Mouse (Mus musculus) heart, embryonic 14.5 days (tissue): ENCODE data around the gene Slc25a48. TPM values are rescaled to one million over a fixed set of nuclear protein-coding genes. Genes with fewer than 3 reads are reported as not detected.

Experiments
- ATAC-seq: fragments of 200-750 bp; cut with Nextera tagmentation; 2 replicates; pipeline ENCODE4 v1.8.0; 2017; ENCODE audit warnings: low read depth, moderate TSS enrichment; ENCODE audit not compliant: insufficient number of reproducible peaks, insufficient read depth, low FRiP score
- H3K27ac ChIP-seq, 2 experiments: fragments of 200-500 bp in 1 of 2; fragments of 300-500 bp in 1 of 2; sonication (generic) in 1 of 2; replicated peaks in 1 of 2; 2 replicates each; pipeline ENCODE4 v1.5.1; 2012 to 2014; ENCODE audit warnings: low read depth in 2 of 2, low read length in 2 of 2, control low read depth in 1 of 2, mild to moderate bottlenecking in 1 of 2, mixed read lengths in 1 of 2; ENCODE audit not compliant: control insufficient read depth in 1 of 2, insufficient read depth in 1 of 2
- H3K27me3 ChIP-seq: fragments of 300-500 bp; sonication (generic); 2 replicates; pipeline ENCODE4 v1.6.1; 2014; ENCODE audit warnings: mild to moderate bottlenecking, low read length, control low read depth; ENCODE audit not compliant: control insufficient read depth, insufficient read depth
- H3K36me3 ChIP-seq: fragments of 300-500 bp; sonication (generic); 2 replicates; pipeline ENCODE4 v1.6.1; 2014; ENCODE audit warnings: mild to moderate bottlenecking, control low read depth, low read length, mixed read lengths; ENCODE audit not compliant: control insufficient read depth, insufficient read depth
- H3K4me1 ChIP-seq, 2 experiments: fragments of 200-500 bp in 1 of 2; fragments of 300-500 bp in 1 of 2; sonication (generic) in 1 of 2; 2 replicates each; pipeline ENCODE4 v1.6.1; 2012 to 2014; ENCODE audit warnings: low read length in 2 of 2, control low read depth in 1 of 2, mixed read lengths in 1 of 2; ENCODE audit not compliant: control insufficient read depth in 2 of 2, insufficient read depth in 2 of 2
- H3K4me2 ChIP-seq: fragments of 300-500 bp; sonication (generic); 2 replicates; pipeline ENCODE4 v1.6.1; 2014; ENCODE audit warnings: mild to moderate bottlenecking, low read length
- H3K4me3 ChIP-seq, 2 experiments: fragments of 200-500 bp in 1 of 2; fragments of 300-500 bp in 1 of 2; sonication (generic) in 1 of 2; 2 replicates each; pipeline ENCODE4 v1.5.1; 2012 to 2014; ENCODE audit warnings: low read length in 2 of 2, mild to moderate bottlenecking in 2 of 2, control low read depth in 1 of 2, low read depth in 1 of 2, moderate library complexity in 1 of 2; ENCODE audit not compliant: control insufficient read depth in 1 of 2, insufficient read depth in 1 of 2
- H3K9ac ChIP-seq: fragments of 300-500 bp; sonication (generic); 2 replicates; pipeline ENCODE4 v1.6.1; 2014; ENCODE audit warnings: mild to moderate bottlenecking, low read length
- H3K9me3 ChIP-seq: fragments of 300-500 bp; sonication (generic); 2 replicates; pipeline ENCODE4 v1.6.1; 2016; ENCODE audit warnings: low read length, control low read depth; ENCODE audit not compliant: control insufficient read depth
- WGBS: fragments of 180-500 bp; shearing (Covaris S2); extraction: QIAGEN DNeasy Blood & Tissue Kit; methylation state at CpG from one replicate; pipeline ENCODE4 v1.1.7; 2014; 5-methylcytosine and 5-hydroxymethylcytosine counted together
- polyA plus RNA-seq: library from polyadenylated mRNA; unstranded; fragments of >200 nt; fragmentation: Nextera tagmentation; extraction: Ambion mirVana; gene quantifications from 2 replicates; pipeline ENCODE4 v1.2.1, GENCODE M21; 2014

Slc25a48 gene
- polyA plus RNA-seq, 1 experiment from 2014 or later = not detected

- no peak overlapping the region for H3K4me3 ChIP-seq
- no peaks in the 10 kb centered on the region for H3K36me3 ChIP-seq
- WGBS = 25% methylated on average over 13 of the region's 13 CpGs
- no peak overlapping the region for H3K27ac ChIP-seq
- H3K27me3 ChIP-seq = peaks cover 15% of the 10 kb centered on the region
- peaks cover 7 to 11% of the 10 kb centered on the region in 2 experiments; a peak in 2 of 4 replicates for H3K4me1 ChIP-seq
- peak; percentile 36; the same call in 1 of the 2 replicates for ATAC-seq
- 0 out of 2 replicates have a peak overlapping the region, but pooled peaks have one; percentile 14 for H3K9ac ChIP-seq
- no peak overlapping the region for H3K4me2 ChIP-seq
- H3K9me3 ChIP-seq = 0 out of 2 replicates have a peak, but pooled peaks cover 4% of the 10 kb centered on the region
Measured at GRCm38 (mm10) chr13:56418685-56419483, 19.3 kb upstream of the Slc25a48 start.

DNA sequence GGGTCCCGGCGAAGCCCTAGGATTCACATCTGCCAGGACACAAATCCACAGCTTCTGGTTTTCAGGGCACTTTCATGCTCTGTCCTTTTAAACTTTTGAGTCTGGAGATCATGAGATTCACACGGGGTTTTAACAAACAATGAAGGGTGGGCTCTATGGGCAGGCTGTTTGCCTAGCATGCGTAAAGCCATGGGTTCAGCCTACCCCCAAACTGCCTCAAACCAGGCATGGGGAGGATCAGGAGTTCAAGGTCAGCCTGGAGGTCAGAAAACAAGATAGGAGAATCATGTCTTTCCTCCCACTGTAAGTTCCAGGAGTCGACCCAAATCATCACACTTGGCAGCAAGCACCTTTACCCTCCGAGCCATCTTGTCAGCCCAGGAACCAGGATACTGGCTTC lies 18.6 kb upstream of the Slc25a48 start:
- H3K9me3 ChIP-seq = no peaks in the 10 kb centered on the region
- no peaks in the 10 kb centered on the region for H3K36me3 ChIP-seq
- H3K27ac ChIP-seq = no peak overlapping the region
- no peak overlapping the region for H3K9ac ChIP-seq
- no peak for ATAC-seq
- no peak overlapping the region for H3K4me3 ChIP-seq
- WGBS = 59% methylated on average over 6 of the region's 6 CpGs
- H3K4me1 ChIP-seq = peaks cover 7 to 11% of the 10 kb centered on the region in 2 experiments; a peak in 2 of 4 replicates
- peaks cover 17% of the 10 kb centered on the region for H3K27me3 ChIP-seq
- H3K4me2 ChIP-seq = no peak overlapping the region

DNA sequence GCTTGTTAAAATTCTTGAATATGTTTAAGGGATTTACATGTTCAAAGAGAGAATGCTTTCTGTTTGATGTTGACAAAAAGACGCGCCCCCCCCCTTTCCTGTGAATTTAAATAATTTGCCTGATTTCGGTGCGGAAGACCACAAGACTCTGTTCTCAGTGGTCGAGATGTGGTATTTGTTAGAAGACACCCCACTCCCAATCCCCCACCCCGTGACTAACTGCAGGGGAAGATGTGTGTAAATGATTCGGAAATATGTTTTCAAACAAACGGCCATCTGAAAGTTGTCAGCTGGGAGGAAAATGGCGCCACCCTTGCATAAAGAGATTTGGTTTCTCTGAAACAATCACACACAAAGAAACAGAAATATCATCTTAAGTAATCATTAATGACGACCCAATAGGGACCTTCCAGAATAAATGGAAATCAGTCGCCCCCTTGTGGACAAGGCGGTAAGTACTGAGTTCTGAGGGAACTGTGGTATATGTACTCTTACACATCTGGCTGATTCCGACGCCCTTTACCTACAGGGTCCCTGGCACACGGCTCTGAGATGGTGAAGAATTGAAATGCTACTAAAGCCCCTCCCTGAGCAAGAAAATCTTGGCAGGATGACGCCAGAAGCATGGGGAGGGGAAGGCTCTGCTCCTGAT lies 16.0 kb upstream of the Slc25a48 start:
- H3K4me3 ChIP-seq = no peak overlapping the region
- no peak for ATAC-seq
- H3K27me3 ChIP-seq = peaks cover 28% of the 10 kb centered on the region
- H3K9ac ChIP-seq = no peak overlapping the region
- no peaks in the 10 kb centered on the region for H3K36me3 ChIP-seq
- H3K4me2 ChIP-seq = 0 out of 2 replicates have a peak overlapping the region, but pooled peaks have one; percentile 7
- WGBS = 20% methylated on average over 16 of the region's 16 CpGs
- H3K4me1 ChIP-seq = peaks cover 7 to 11% of the 10 kb centered on the region in 2 experiments; a peak in 2 of 4 replicates
- H3K9me3 ChIP-seq = no peaks in the 10 kb centered on the region
- H3K27ac ChIP-seq = no peak overlapping the region

- Histone ChIP-seq H3K4me1 (no peaks in the 10 kb centered on the region), H3K27ac (no peak overlapping the region), H3K4me3 (no peak overlapping the region), H3K9ac (no peak overlapping the region), H3K36me3 (no peaks in the 10 kb centered on the region), H3K4me2 (no peak overlapping the region), H3K27me3 (peaks cover 46% of the 10 kb centered on the region), H3K9me3 (no peaks in the 10 kb centered on the region)
- 78% methylated on average over 7 of the region's 7 CpGs for WGBS
- ATAC-seq = peak; percentile 25; the same call in 1 of the 2 replicates
Measured at GRCm38 (mm10) chr13:56425931-56426330, 12.2 kb upstream of the Slc25a48 start.

DNA sequence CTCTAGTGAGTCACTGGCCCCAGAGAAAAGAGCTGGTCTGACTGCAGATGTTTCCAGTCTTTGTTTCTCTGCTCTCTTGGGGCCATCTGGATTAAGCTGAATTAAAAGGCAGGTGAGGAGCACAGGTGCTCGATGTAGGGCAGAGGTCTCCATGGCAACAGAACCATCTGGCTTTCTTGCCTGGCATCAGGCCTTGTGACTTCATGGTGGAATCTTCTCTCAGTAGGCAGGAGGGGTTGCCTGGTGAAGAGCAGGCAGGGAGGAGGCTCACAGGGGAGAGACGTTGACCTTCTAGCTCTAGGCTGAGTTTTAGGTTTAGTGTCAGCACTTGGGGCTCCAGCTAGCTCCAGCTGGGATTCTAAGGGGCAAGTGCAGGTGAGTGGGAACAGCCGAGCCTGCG lies 11.8 kb upstream of the Slc25a48 start, which contains the start of gene Gm3045:
Gene Gm3045, plus strand, starts transcription at position 230 of the 400 bp plus-strand sequence.
- WGBS = 75% methylated on average over 4 of the region's 4 CpGs
- no peaks in the 10 kb centered on the region for H3K36me3 ChIP-seq
- peaks cover 46% of the 10 kb centered on the region for H3K27me3 ChIP-seq
- H3K9ac ChIP-seq = no peak within 1 kb of the TSS
- no peak within 1 kb of the TSS for H3K4me3 ChIP-seq
- no peak for ATAC-seq
- H3K27ac ChIP-seq = no peak within 1 kb of the TSS
- no peaks in the 10 kb centered on the region for H3K4me1 ChIP-seq
- H3K9me3 ChIP-seq = no peaks in the 10 kb centered on the region
- no peak within 1 kb of the TSS for H3K4me2 ChIP-seq

DNA sequence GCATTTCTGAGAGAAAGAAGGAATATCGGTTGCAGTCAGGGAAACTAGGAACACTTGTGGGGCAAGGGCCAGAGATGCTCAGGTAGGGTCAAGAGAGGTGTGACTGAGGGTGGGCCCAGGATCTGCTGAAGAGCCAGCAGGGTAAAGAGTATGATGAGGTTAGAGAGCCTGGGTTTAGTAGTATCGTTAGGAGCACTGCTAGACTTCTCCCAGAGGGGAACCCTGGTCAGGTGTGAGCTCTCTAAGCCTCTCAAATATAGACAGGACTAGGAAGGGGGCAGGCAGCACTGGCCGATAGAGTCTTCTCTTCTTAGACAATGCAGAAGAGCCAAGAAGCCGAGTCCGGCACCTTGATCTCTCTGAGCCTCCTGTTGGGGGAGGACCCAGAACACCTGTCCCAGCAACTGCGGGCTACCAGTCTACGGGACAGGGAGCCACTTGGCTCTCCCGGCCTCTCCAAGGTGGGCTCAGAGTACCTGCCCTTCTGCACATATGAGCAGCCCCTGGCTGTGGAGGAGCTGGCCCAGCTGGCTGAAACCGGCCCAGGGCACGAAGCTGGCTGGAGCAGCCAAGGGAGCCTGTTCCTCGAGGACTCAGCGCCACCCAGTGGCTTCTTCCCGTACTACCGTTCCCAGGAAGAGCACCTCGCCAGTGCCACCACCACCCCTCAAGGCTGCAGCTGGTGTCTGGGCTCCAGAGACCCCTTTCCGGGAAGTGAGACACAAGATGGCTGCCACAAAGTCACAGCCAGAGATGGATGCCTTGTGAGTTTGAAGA lies 9.2 kb upstream of the Slc25a48 start:
- no peak overlapping the region for H3K4me3 ChIP-seq
- H3K9me3 ChIP-seq = no peaks in the 10 kb centered on the region
- no peak for ATAC-seq
- no peaks in the 10 kb centered on the region; a peak in 1 of 4 replicates for H3K4me1 ChIP-seq
- H3K4me2 ChIP-seq = no peak overlapping the region
- WGBS = 34% methylated on average over 16 of the region's 16 CpGs
- H3K27ac ChIP-seq = no peak overlapping the region
- H3K27me3 ChIP-seq = peaks cover 31% of the 10 kb centered on the region
- no peaks in the 10 kb centered on the region for H3K36me3 ChIP-seq
- H3K9ac ChIP-seq = no peak overlapping the region

DNA sequence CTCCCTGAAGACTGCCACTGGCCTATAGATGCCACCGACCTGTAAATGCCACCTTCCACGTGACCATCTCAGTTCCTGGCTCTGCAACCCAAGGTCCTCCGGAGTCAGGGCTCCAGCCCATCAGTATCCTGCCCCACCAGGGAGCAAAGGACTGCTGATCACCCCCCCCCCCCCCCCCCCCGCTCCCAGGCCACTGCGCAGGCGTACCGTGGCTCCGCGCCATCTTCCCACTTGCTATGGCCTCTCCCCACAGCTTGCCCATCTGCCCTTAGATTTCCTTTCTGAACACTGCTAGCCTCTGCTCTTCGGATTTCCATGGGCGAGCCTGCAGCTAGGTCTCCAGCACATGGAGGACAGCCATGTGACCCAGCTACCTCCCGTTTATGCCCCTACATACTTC lies 5.7 kb upstream of the Slc25a48 start:
- no peak overlapping the region for H3K27ac ChIP-seq
- H3K36me3 ChIP-seq = no peaks in the 10 kb centered on the region
- ATAC-seq = no peak
- H3K4me3 ChIP-seq = no peak overlapping the region
- H3K4me2 ChIP-seq = no peak overlapping the region
- no peak overlapping the region for H3K9ac ChIP-seq
- 81% methylated on average over 9 of the region's 12 CpGs for WGBS
- H3K9me3 ChIP-seq = no peaks in the 10 kb centered on the region
- peaks cover 44% of the 10 kb centered on the region for H3K27me3 ChIP-seq
- no peaks in the 10 kb centered on the region; a peak in 1 of 4 replicates for H3K4me1 ChIP-seq
